Mouse (Mus musculus) lung, postnatal 0 days (tissue): ENCODE measurements around the gene Frmpd3.

ENCODE experiments used
- CTCF ChIP-seq: IDR thresholded peaks from 2 replicates; pipeline ENCODE4 v1.5.1; 2016; ENCODE audit warnings: antibody characterized with exemption, mild to moderate bottlenecking
- EP300 ChIP-seq: IDR thresholded peaks from 2 replicates; pipeline ENCODE4 v1.6.1; 2016; ENCODE audit warnings: antibody characterized with exemption, mild to moderate bottlenecking, control low read depth

GRCm38 (mm10) chrX:140406501-140406900 lies 64.4 kb downstream of the Frmpd3 start:
- TF ChIP-seq CTCF (no peak), EP300 (no peak)
